Mouse (Mus musculus): ENCODE measurements around the gene Tceal5. TPM values are rescaled to one million over a fixed set of nuclear protein-coding genes. Genes with fewer than 3 reads are reported as not detected.

The Tceal5 gene
- total RNA-seq, 2 experiments from 2014 or later: 27.5 to 46.6 TPM

- DNase-seq: peak; percentile 70
These were observed 31.5 kb downstream of the Tceal5 start, which contains the start of gene Tceal8 for GRCm38 (mm10) chrX:136172118-136172551. Tceal8 (minus strand) TSS chrX:136172342.

DNA sequence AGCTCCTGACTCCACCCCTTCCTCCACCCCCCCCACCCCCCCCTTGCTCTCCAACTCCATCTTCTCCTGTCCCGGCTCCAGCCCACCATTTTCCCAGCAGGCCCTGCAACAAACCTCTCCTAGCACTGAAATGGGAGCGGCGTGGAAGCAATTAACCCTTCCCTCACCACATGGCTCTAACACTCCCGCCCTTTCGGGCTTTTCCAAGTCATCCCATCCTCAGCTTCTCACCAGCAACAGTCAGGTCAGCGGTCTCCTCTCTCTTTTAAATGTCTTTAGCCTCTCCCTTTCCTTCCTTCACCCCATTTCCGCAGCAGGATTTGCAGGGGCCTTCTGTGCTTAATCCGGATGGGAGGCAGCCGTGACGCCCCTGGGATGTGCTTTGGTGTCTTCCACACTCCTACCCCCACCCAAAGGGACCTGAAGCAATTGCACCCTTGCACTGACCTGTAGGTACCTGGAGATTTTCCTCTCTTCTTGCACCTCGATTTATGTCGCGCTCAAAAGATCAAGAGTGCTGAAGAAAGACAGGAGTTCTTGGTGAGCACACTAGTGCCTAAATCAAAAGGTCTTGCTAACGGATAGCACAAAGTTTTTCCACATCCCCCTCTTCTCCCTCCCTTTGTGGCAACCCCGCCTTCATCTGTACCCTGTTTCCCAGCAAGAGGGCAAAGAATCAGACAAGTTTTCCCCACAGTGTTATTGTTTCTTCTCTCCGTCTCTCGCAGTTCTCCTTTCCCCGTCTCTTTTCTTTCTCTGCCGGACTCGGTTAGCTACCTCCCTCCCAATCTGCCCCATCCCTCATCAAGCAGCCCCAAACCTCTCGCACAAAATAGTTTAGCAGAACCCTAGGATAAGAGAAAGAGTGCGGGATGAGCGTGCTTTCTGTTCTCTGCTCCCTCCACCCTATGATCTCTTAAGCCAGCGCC, 32.2 kb downstream of the Tceal5 start:
- peak; percentile 58 for DNase-seq

- DNase-seq: no peak
These were observed 33.1 kb downstream of the Tceal5 start for GRCm38 (mm10) chrX:136170625-136171024.

Small RNA genes lying within 50 kb of the gene (microRNA-seq; reads per million reads assigned to microRNA genes)
- 0 reads per million in 2 experiments for gene Mir6383 (ENCODE audit: borderline replicate concordance in 2 of 2)

Other genes starting within 250 kb of the Tceal5 start
- 1 to 10 TPM in 1 of 2 experiments, under 1 TPM in 1; 0.20 to 2.2 TPM for gene Arxes2, start 210.1 kb downstream of the Tceal5 start, total RNA-seq (2021)
- gene Arxes1, start 170.5 kb downstream of the Tceal5 start, total RNA-seq (2021): under 1 TPM; 0.31 to 0.88 TPM
- not detected for gene Bex2, start 135.6 kb downstream of the Tceal5 start, total RNA-seq (2021)
- gene Nxf3, start 118.6 kb downstream of the Tceal5 start, total RNA-seq (2021): not detected
- not detected for gene Bex4, start 64.9 kb downstream of the Tceal5 start, total RNA-seq (2021)
- gene Tceal8, start 31.5 kb downstream of the Tceal5 start, total RNA-seq (2021): 10 to 100 TPM; 13.9 to 18.7 TPM
- gene Tceal7, start 10.9 kb upstream of the Tceal5 start, total RNA-seq (2021): 10 to 100 TPM; 65.8 to 81.0 TPM
- 10 to 100 TPM in 1 of 2 experiments, 1 to 10 TPM in 1; 9.9 to 26.7 TPM for gene Bex1, start 11.6 kb upstream of the Tceal5 start, total RNA-seq (2021)
- 10 to 100 TPM; 30.8 to 36.1 TPM for gene Tceal9, start 41.2 kb upstream of the Tceal5 start, total RNA-seq (2021)
- 1 to 10 TPM; 3.1 to 4.8 TPM for gene Bex3, start 66.4 kb upstream of the Tceal5 start, total RNA-seq (2021)

Data from gastrocnemius, postnatal 25 days (tissue).